Mouse (Mus musculus): ENCODE data around the gene Iqgap1.

Gene Iqgap1

DNA sequence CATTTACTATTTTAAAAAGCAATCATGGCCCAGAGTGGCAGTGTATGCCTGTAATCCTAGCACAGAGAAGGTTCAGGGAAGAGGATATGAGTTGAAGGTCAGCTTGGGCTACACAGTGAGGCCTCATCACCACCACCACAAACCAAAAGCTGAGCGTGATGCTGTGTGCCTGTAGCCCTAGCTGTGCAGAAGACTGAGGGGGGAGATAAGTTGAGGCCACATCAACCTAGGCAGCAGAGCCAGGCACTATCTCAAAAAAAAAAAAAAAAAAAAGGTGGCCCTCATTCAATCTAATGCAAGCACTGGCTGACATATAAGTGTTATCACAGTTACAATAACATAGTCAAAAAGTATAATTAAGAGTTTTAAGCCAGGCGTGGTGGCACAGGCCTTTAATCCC lies 106.7 kb downstream of the Iqgap1 start:
- DNase-seq (ENCODE audit: low read depth, low spot score): no peak

DNA sequence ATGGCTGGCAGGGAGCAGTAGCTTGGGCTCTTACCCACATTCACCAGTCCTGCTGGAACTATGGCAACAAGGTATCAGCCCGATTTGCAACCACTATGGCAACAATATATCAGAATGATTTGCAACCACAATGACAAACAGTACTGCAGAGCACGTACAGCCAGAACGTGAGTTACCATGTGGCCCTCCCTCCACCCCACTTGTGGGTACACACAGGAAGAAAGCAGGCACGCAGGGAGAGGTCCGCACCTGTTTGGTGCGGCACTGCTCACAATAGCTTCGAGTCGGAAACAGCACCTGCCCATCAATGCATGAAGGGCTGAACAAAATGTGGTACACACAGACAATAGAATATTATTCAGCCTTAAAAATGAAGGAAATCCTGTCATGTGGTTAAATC lies 107.3 kb downstream of the Iqgap1 start:
- DNase-seq (ENCODE audit: low read depth, low spot score): no peak

DNA sequence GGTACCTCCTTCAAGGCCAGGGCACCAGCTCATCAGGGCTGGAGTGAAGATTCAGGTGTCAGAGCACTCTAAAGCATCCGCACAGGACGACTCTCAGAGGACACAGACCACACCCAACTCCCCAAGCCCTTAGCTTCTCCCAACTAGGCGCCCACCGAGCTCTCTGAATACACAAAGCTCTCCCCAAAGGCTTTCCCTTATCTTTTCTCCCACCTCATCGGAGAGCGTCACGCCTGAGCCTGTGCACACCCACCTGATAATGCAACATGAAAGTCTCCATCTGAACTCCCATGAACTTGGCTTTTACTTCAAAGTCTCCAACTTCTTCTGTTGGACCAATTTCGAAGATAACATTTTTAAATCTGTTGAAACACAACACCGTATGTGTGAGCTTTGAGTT lies 109.0 kb downstream of the Iqgap1 start:
- DNase-seq (ENCODE audit: low read depth, low spot score): no peak

DNA sequence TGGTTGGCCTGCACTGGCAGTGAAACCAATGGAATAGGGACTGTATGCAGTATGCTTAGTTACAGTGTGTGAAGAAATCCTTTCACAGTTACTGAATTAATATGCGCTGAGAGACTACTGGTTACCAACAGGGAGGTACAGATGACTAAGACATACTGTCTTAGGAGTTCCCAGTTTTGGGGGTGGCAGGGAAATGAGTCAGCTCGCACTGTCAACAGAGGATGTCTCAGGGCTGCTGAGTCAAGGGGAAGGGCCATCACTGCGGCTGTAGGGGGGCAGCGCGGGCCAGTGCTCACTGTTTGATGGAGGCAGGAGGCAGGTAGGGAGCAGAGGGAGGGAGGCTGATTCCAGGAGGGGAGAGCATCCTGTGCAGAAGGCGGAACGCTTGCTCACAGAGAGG lies 110.5 kb downstream of the Iqgap1 start:
- no peak for DNase-seq (ENCODE audit: low read depth, low spot score)

DNA sequence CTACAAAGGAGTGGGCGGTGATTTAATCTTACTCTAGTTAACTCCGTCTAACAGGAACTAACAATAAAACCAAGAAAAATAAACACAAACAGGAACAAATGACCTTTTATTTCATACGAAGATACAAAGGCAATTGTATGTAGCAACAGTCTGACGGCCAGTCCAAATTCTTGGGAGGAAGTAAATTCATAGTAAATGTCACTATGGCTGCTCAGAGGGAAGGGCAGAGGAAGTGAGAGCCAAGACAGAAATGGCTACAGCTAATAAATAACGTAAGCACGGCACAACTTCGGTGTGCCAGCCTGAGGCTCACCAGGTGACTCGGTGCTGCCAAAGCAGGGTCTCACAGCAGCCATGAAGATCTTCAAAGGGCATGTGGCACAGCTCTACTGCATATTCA lies 114.3 kb downstream of the Iqgap1 start:
- no peak for DNase-seq (ENCODE audit: low read depth, low spot score)

DNA sequence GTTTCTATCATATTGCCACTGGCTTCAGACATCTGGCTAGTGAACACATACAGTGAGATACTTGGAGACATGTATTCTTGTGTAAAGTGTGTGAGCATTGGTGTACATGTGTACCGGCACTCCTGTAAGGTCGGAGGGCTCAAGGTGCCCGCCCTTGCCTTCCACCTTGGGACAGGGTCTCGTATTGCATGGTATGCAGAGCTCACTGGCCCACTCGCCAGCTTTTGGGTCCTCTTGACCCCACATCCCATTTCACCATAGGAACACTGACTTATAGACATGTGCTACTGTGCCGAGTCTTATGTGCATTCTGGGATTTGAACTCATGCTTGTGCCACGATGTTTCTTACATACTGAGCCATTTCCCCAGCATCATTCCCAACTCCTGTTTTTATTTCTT lies 115.4 kb downstream of the Iqgap1 start:
- DNase-seq (ENCODE audit: low read depth, low spot score): no peak

DNA sequence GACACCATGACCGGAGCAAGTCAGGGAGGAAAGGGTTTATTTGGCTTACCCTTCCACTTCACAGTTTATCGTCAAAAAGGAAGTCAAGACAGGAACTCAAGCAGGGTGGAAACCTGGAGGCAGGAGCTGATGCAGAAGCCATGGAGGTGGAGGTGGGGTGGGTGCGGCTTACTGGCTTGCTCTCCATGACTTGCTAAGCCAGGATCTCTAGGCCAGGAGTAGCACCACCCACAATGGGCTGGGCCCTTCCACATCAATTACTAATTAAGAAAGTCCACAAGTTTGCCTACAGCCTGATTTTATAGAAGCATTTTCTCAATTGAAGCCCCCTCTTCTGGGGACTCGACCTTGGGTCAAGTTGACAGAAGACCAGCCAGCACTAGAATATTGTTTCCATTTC lies 121.7 kb downstream of the Iqgap1 start:
- DNase-seq (ENCODE audit: low read depth, low spot score): no peak

DNA sequence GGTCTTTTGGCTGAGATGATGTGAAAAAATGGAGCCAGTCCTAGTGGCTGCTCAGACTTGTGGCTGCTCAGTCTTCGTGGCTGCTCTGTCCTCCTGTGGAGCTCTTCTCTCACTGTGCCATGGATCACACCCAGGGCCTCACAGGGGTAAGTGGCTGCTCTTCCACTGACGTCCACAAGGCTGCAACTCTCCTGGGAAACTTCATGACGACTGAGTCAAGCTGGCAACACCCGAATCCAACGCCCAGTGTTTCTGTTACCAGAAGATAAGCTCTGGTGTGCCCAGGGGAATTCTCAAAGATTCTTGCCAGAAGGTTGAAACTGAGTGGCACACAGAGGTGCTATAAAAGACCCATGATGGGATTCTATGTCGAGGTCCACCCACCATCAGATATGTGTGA lies 123.3 kb downstream of the Iqgap1 start:
- no peak for DNase-seq (ENCODE audit: low read depth, low spot score)

DNA sequence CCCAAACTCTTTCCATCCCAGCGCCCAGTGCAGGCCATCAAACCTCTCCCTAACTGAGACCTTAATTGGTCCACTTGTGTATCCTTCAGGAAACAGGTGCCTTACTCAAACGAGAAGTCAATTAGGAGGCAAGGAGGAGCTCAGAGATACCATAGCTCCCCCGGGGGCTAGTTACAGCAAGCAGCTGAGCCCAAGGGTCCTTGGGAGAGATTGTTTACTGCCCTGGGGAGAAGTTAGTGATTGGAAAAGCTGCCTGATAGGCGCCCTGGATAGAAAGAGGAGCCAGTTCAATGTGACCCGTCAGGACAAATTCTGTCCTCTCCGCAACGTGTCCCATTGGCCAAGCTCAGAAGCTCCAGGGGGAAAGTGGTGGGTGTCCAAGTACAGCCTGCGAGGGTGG lies 126.1 kb downstream of the Iqgap1 start:
- no peak for DNase-seq (ENCODE audit: low read depth, low spot score)

DNA sequence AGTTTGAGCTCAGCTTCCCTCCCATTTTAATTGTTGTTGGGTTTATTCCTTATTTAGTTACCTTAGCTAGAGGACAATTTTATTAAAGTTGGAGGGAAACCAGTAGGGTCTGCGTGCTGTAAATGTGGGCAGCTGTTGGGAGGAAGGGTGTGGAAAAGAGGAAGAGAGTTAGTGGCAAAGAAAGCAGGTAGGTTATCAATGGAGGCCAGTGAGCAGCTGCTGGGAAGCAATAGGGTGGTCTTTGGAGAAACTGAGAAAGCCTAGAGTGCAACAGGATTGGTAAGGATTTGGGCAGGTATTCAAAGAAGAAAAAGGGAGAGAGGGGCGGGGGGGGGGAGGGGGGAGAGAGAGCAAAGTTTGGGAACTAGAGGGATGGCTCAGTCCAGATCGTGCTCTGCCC lies 126.8 kb downstream of the Iqgap1 start:
- no peak for DNase-seq (ENCODE audit: low read depth, low spot score)

DNA sequence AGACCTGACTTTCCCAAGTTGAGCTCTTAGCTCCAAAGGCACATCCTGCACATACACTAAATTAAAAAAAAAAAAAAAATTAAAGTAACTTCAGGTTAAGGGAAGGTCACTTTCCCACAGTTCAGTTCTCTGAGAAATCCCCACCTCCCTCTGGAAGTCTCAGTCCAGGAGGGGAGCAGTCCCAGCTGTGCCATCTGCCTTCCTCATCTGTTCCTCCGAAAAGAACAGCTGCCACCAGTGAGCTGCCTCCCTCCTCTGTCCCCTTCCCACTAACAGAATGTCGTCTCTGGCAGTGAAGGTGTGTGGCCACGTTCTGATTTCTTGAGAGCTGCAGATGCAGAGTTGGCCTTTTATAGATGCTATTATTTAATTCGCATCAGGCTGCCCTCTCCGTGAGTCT lies 127.9 kb downstream of the Iqgap1 start:
- DNase-seq (ENCODE audit: low read depth, low spot score): no peak

DNA sequence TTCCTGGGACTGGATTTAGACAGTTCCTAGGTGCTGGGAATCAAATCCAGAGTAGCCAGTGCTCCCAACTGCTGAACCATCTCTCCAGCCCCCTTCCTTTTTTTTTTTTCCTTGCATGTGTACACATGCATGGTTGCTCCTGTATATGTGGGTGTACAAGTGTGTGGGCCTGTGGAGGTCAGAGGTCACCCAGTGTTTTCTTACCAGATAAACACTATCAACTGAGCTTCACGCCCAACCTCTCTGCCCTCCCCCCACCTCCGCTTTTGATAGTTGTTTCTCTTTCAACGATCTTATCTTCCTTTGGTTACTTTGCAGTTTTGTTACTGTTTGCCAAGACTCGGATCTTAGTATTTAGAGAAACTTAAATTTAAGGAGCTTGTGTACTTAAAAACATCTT lies 128.9 kb downstream of the Iqgap1 start:
- no peak for DNase-seq (ENCODE audit: low read depth, low spot score)

DNA sequence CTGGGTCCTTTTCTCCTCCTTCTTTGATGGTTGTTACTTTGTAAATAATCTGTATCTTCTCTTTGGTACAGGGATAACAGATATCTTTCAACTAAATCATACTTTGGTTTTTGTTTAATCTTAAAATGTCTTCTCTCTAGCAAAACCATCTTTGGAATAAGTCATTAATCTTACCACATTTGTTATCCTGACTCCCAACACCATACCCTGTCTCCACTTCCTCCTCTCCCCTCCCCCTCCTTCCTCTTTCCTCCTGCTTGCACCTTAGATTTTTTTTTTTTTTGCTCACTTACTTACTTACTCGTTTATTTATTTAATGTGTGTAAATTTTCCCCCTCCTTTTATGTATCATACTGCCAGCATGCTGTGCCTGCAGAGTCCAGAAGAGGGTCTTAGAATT lies 129.4 kb downstream of the Iqgap1 start:
- DNase-seq (ENCODE audit: low read depth, low spot score): no peak

DNA sequence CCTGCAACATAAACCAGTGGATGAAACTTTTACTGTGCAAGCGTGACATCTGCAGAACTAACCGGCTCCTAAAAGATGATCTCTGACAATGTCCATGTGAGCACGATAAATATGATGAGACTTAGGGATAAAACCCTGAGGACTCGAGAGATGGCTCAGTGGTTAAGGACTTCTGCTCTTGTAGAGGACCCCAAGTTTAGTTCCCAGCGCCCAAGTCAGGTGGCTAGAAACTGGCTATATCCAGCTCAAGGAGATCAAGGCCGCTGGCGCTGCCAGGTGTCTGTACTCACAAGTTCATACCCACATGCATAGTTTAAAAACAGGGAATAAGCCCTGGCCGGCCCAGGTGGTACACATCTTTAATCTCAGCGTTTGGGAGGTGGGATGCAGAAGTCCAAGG lies 133.3 kb downstream of the Iqgap1 start:
- DNase-seq (ENCODE audit: low read depth, low spot score): no peak

DNA sequence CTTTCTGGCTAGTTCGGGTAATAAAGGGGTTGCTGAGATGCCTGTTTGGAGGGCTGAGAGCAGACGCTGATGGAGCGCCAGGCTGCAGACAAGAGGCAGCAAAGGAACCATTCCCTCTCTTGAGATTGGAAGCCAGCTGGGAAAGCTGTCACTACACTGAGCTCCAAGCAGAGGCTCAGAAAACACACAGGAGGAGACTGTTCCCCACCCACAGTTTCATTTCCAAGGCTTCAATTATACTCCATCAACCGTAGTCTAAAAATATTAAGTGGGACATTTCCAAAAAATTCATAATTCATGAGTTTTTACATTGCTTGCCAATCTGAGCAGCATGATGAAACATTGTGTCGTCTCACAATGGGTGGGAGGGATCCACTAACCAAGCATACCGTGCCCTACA lies 134.6 kb downstream of the Iqgap1 start:
- DNase-seq (ENCODE audit: low read depth, low spot score): no peak

DNA sequence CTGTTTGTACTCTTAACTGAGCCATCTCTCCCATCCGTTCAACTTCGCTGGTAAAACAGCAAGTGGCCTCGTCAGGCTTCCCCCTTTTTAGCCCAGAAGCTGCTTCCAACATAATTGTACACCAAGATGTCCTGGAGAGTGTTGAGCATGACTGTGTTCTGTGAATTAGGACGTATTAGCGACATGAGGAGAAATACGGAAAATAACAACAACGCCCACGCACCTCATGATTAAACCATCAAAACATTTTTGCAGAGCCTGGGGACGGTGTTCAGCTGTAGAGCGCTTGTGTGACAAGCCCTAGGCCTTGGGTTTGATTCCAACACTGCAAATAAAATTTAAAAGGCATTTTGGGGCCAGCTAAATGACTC lies 136.6 kb downstream of the Iqgap1 start:
- no peak for DNase-seq (ENCODE audit: low read depth, low spot score)

DNA sequence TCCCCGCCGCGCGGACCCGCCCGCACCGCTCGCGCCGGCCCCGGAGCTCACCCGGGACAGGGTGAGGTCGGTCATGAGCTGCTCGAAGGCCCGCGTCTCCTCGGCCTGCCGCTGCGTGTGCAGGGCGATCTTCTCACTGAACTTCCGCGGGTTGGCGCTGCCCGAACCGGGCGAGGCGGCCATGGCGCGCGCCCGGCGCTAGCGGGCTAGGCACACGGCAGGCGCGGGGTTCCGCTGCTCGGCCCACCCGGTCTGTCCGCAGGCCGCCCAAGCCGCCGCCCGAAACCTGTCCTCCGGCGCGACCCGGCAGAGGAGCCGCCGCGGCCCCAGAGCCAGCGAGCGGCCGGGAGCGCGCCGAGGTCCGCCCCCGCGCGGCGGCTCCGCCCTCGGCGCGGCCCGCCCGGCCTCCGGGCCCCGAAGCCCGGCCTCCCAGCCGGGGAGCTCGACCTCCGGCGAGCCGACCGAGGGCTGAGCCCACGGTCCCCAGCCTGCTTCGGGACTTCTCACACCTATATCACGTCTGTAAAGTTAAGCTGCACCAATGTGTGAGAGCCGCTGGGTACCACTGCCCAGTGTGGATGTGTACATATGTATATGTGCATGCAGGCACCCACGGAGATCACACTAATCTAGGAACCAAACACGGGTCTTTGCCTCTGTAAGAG lies 137.1 kb downstream of the Iqgap1 start, which contains the start of gene Crtc3:
Crtc3 (minus strand) TSS at position 322 of the 665 bp plus-strand sequence.
- no peak for DNase-seq (ENCODE audit: low read depth, low spot score)

DNA sequence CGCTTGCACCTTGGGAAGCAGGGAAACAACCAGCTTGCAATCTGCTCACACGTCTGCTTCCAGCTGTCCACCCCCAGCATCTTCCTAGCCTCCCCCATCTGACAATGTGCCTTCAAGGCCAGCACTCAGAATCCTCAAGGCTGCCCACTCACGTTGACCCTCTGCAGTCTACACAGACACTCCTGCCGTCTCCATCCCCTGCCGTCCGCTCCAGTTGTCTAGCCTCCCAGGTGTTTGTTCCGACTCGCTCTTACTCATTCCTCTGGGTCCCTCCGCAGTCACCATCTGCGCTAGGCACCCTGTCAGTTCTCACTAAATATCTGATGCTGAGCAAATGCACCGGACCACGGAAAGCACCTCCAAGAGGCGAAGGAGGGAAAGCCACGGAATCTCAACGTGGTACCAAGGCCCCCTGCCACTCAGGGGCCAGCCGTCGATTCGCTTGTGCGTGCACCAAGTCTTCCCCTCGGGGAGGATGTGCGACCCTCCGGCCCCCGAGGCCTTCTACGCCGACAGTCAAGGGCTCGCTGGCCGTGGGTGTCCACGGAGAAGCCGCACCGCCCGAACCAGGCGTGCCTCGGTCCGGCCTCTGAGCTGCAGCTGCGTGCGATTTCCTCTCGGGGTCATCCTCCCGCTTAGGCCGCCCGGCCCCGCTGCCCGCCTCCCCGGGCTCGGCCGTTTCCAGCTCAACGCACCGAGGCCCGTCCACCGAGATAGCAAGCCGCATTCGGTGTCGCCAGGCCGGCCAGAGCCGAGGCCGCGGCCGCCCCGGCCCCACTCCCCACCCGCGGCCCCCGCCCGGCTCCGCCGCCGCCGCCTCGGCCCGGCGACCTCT lies 137.8 kb downstream of the Iqgap1 start:
- no peak for DNase-seq (ENCODE audit: low read depth, low spot score)

DNA sequence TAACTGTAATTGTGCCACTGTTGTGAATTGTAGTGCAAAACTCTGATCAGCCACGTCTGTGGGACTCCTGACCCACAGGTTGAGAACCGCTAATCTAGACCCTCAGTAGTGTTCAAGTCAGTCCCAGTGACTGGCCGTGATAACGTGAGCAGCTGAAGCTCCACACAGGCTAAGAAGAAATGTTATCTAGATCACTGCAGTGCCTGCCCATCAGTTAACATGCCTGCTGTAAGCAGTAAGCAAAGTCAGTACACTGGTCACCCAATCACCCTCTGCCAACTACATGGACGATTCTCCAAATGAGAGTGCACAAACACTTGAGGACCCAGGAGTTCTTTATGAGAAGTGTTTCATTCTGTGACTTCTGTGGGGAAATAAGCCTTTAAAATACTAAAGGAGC lies 140.1 kb downstream of the Iqgap1 start:
- no peak for DNase-seq (ENCODE audit: low read depth, low spot score)

DNA sequence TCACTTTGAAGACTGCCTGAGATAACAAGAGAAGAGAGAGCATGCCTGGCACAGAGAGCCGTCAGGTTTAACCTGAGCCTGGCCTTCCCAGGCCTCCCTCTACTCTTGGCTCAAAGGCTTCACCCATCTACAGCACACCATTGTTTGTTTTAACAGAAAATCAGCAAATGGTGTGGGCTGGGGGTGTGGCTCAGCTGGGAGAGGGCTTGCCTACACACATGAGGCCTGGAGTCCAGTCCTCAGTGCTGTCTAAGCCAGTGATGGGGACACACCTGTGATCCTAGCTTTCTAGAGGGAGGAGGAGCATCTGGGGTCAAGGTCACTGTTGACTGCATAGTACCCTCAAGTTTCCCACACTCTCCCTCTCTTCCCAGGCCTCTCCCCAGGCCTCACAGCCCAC lies 143.1 kb downstream of the Iqgap1 start:
- no peak for DNase-seq (ENCODE audit: low read depth, low spot score)

DNA sequence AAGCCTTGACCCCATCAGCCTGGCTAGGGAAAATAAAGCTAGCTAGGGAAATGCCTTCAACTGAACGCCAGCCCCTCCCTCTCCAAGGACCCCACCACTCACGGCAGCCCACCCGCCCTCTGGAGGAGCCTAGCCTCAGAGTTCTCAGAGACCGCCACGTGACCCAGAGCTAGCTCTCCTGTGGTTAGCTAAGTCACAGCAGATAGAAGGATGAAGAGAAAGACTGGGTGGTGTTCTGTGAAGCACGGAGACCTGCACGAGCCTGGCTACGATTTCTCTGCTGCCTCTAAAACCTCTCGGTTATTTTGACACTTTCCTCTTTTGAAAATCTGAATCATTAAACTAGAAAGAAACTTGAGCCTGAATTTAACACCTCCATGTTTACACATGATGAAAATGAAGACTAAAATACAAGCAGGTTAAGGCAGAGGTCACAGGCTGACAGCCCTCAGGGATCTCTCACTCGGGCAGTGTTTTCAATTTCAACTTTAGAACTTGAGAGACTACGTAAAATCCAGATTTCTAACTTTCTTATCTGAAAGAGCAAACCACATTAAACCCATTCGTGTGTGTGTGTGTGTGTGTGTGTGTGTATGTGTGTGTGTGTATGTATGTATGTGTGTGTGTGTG lies 145.4 kb downstream of the Iqgap1 start:
- DNase-seq (ENCODE audit: low read depth, low spot score): no peak

DNA sequence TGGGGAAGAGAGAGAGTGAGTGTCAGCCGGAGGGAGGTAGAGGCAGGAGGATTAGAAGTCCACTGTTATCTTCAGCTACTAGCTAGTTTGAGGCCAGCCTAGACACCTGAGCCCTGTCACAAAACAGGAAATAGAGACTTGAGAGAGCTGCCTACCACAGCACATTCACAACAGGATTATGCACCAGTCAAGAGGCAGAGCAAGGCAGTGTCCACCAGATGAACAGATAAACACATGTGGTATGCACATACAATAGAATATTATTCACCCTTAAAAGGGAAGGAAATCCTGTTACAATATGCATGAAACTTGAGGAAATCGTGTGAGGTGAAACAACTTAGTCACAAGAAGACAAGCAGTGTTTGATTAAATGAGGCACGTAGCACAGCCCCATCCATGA lies 153.5 kb downstream of the Iqgap1 start:
- DNase-seq (ENCODE audit: low read depth, low spot score): no peak

DNA sequence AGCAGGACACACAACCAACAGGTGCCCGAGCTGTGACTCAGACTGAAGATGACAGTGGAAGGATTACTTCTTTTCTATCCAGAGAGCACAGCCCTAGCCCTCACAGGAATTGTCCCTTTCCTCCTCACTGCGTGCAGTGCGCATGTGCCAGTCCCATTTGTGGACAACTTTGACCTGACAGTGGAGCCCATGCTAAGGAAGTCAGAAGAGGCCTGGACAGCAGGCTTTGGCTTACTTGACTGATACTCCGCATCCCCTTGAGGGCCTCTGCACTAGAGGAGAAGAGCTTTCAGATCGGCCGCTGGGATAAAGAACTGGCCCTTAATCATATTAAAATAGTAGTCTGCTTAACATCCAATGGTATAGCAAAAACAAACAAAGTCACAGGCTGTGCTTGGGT lies 154.9 kb downstream of the Iqgap1 start:
- DNase-seq (ENCODE audit: low read depth, low spot score): no peak

Measured in brain, embryonic 18.5 days (tissue).